In genomic region chr14:61436866-61437265, GRCm38 (mm10) we compare ENCODE assay signal across 23 mouse cellular contexts. TPM values are rescaled to one million over a fixed set of nuclear protein-coding genes. Genes with fewer than 3 reads are reported as not detected.
DNase-seq lines count a peak whose midpoint lies in the region; ATAC-seq and TF ChIP-seq lines count a peak whose summit lies in the region.
"Had no signal": no experiment of that assay in that cellular context is flagged by ENCODE, and none has a peak within 500 bp of the region (broad histone marks: within the 10 kb centered on the region; RNA-seq: fewer than 3 reads in every experiment).

No protein-coding gene starts in this region.

- H3K9ac ChIP-seq in liver, embryonic 15.5 days = 0 out of 2 replicates have a peak overlapping the region, but pooled peaks have one; percentile 6
- H3K9ac ChIP-seq in liver, embryonic 11.5 days (ENCODE audit: low read depth, low read length) = no peak overlapping the region
- no peak overlapping the region for H3K9ac ChIP-seq in neural tube, embryonic 15.5 days (replicated peaks)
- no peak overlapping the region for H3K9ac ChIP-seq in MEL (ENCODE audit: control insufficient read depth, low read depth, low read length, poor library complexity, severe bottlenecking)
- H3K9ac ChIP-seq: embryonic facial prominence, embryonic 13.5 days; embryonic facial prominence, embryonic 15.5 days; forebrain, embryonic 12.5 days; forebrain, embryonic 15.5 days had no signal

- H3K4me2 ChIP-seq in liver, embryonic 15.5 days = no peak overlapping the region
- no peak overlapping the region for H3K4me2 ChIP-seq in liver, embryonic 11.5 days
- H3K4me2 ChIP-seq in neural tube, embryonic 15.5 days = peak overlapping the region; percentile 65; the same call in 1 of the 2 replicates
- H3K4me2 ChIP-seq: embryonic facial prominence, embryonic 13.5 days; embryonic facial prominence, embryonic 15.5 days; forebrain, embryonic 12.5 days; forebrain, embryonic 15.5 days had no signal

- no peak; a peak in 1 of 4 replicates for TF ChIP-seq EP300 in MEL (IDR thresholded peaks at IDR 0.05; ENCODE audit: low read depth in 1 of 2, low read length in 2 of 2)

- H3K4me3 ChIP-seq in liver, embryonic 15.5 days (replicated peaks) = no peak overlapping the region
- no peak overlapping the region for H3K4me3 ChIP-seq in liver, embryonic 11.5 days (ENCODE audit: low read depth, low read length)
- no peak overlapping the region for H3K4me3 ChIP-seq in neural tube, embryonic 15.5 days (replicated peaks)
- no peak overlapping the region for H3K4me3 ChIP-seq in MEL (ENCODE audit: control insufficient read depth in 1 of 2, insufficient read depth in 1 of 2, low read depth in 2 of 2, low read length in 2 of 2)
- H3K4me3 ChIP-seq: embryonic facial prominence, embryonic 13.5 days; embryonic facial prominence, embryonic 15.5 days; erythroblast, embryonic 14.5 days; forebrain, embryonic 10.5 days; forebrain, embryonic 12.5 days; forebrain, embryonic 15.5 days had no signal

- peaks cover 60% of the 10 kb centered on the region for H3K79me2 ChIP-seq in MEL (ENCODE audit: control insufficient read depth, insufficient read depth, low read length, poor library complexity)

- H3K9me3 ChIP-seq in liver, embryonic 15.5 days (replicated peaks) = no peaks in the 10 kb centered on the region
- H3K9me3 ChIP-seq in liver, embryonic 11.5 days (ENCODE audit: control insufficient read depth, low read length) = no peaks in the 10 kb centered on the region
- H3K9me3 ChIP-seq in neural tube, embryonic 15.5 days (replicated peaks) = no peaks in the 10 kb centered on the region
- H3K9me3 ChIP-seq in MEL (replicated peaks; ENCODE audit: insufficient read depth, low read length) = no peaks in the 10 kb centered on the region
- H3K9me3 ChIP-seq: embryonic facial prominence, embryonic 13.5 days; embryonic facial prominence, embryonic 15.5 days; forebrain, embryonic 12.5 days; forebrain, embryonic 15.5 days; G1E had no signal

- no peak for TF ChIP-seq CTCF in MEL (IDR thresholded peaks at IDR 0.05 in 2 of 3, conservative IDR thresholded peaks at IDR 0.05 in 1 of 3; ENCODE audit: control insufficient read depth in 1 of 3, insufficient read depth in 1 of 3, low read depth in 2 of 3, low read length in 3 of 3, poor library complexity in 1 of 3, severe bottlenecking in 1 of 3)

- peaks cover 55% of the 10 kb centered on the region for H3K4me1 ChIP-seq in liver, embryonic 15.5 days (replicated peaks)
- H3K4me1 ChIP-seq in liver, embryonic 11.5 days (replicated peaks; ENCODE audit: control insufficient read depth, insufficient read depth, low read length) = peaks cover 29% of the 10 kb centered on the region
- peaks cover 33% of the 10 kb centered on the region for H3K4me1 ChIP-seq in neural tube, embryonic 15.5 days
- peaks cover 17 to 26% of the 10 kb centered on the region in 2 experiments for H3K4me1 ChIP-seq in MEL (ENCODE audit: control insufficient read depth in 1 of 2, insufficient read depth in 2 of 2, low read length in 2 of 2)

- 68% methylated on average over 2 of the region's 2 CpGs for WGBS in liver, embryonic 15.5 days (ENCODE audit: insufficient replicate concordance)
- 84% methylated on average over 2 of the region's 2 CpGs for WGBS in liver, embryonic 11.5 days
- 88% methylated on average over 2 of the region's 2 CpGs for WGBS in neural tube, embryonic 15.5 days

- no peaks in the 10 kb centered on the region for H3K27me3 ChIP-seq in liver, embryonic 15.5 days
- no peaks in the 10 kb centered on the region for H3K27me3 ChIP-seq in liver, embryonic 11.5 days (replicated peaks; ENCODE audit: control insufficient read depth, insufficient read depth, low read length)
- no peaks in the 10 kb centered on the region for H3K27me3 ChIP-seq in neural tube, embryonic 15.5 days (replicated peaks)
- H3K27me3 ChIP-seq in MEL (ENCODE audit: control insufficient read depth in 1 of 2, insufficient read depth in 2 of 2, low read length in 2 of 2) = no peaks in the 10 kb centered on the region
- H3K27me3 ChIP-seq: embryonic facial prominence, embryonic 13.5 days; embryonic facial prominence, embryonic 15.5 days; forebrain, embryonic 12.5 days; forebrain, embryonic 15.5 days had no signal

- H3K27ac ChIP-seq in liver, embryonic 15.5 days (replicated peaks) = no peak overlapping the region
- no peak overlapping the region for H3K27ac ChIP-seq in liver, embryonic 11.5 days (ENCODE audit: low read depth, low read length)
- no peak overlapping the region for H3K27ac ChIP-seq in neural tube, embryonic 15.5 days (replicated peaks)
- no peak overlapping the region for H3K27ac ChIP-seq in MEL (ENCODE audit: control insufficient read depth, low read depth, low read length)
- H3K27ac ChIP-seq: embryonic facial prominence, embryonic 13.5 days; embryonic facial prominence, embryonic 15.5 days; forebrain, embryonic 10.5 days; forebrain, embryonic 12.5 days; forebrain, embryonic 15.5 days had no signal

- DNase-seq in liver, embryonic 11.5 days (ENCODE audit: low spot score) = no peak
- DNase-seq in neural tube, embryonic 10.5 days (ENCODE audit: extremely low spot score, low spot score) = no peak
- no peak for DNase-seq in MEL (ENCODE audit: low read depth, low spot score)
- DNase-seq in kidney, postnatal 36 days = no peak
- DNase-seq: adrenal gland, adult 2 months; adrenal gland, postnatal 10 days; adrenal gland, postnatal 25 days; cerebellum, adult 11 months; cerebellum, adult 18-20 months; cerebellum, adult 8-10 months; cerebellum, adult 9-11 months; cerebellum, postnatal 14 days; cerebellum, postnatal 36 days; embryo, embryonic 11 days had no signal

- TF ChIP-seq RAD21 in MEL (IDR thresholded peaks at IDR 0.05; ENCODE audit: low read depth, low read length) = no peak

- no peak for TF ChIP-seq POLR2A in MEL (IDR thresholded peaks at IDR 0.05; ENCODE audit: control insufficient read depth in 1 of 2, insufficient read depth in 1 of 2, low read depth in 1 of 2, low read length in 2 of 2, poor library complexity in 1 of 2)

- H3K36me3 ChIP-seq in liver, embryonic 15.5 days (replicated peaks) = no peaks in the 10 kb centered on the region
- no peaks in the 10 kb centered on the region for H3K36me3 ChIP-seq in liver, embryonic 11.5 days (ENCODE audit: control insufficient read depth, insufficient read depth, low read length)
- no peaks in the 10 kb centered on the region for H3K36me3 ChIP-seq in neural tube, embryonic 15.5 days
- H3K36me3 ChIP-seq in MEL (ENCODE audit: control insufficient read depth in 1 of 2, insufficient read depth in 2 of 2, low read length in 2 of 2) = peaks cover 0 to 59% of the 10 kb centered on the region in 2 experiments
- H3K36me3 ChIP-seq: embryonic facial prominence, embryonic 13.5 days; embryonic facial prominence, embryonic 15.5 days; forebrain, embryonic 12.5 days; forebrain, embryonic 15.5 days had no signal

- ATAC-seq in liver, embryonic 15.5 days (ENCODE audit: insufficient read depth) = no peak
- no peak for ATAC-seq in liver, embryonic 11.5 days (replicated peaks; ENCODE audit: low FRiP score)
- ATAC-seq in neural tube, embryonic 15.5 days (ENCODE audit: low FRiP score) = no peak
- ATAC-seq: forebrain, embryonic 15.5 days had no signal

TF ChIP-seq in MEL, 35 proteins besides CTCF, POLR2A, EP300 and RAD21:
- TF ChIP-seq NRF1 (IDR thresholded peaks at IDR 0.05; ENCODE audit: insufficient read depth, low read depth, low read length, poor library complexity, severe bottlenecking) = no peak
- TF ChIP-seq ZNF384 (IDR thresholded peaks at IDR 0.05; ENCODE audit: low read depth, low read length) = peak; percentile 95
- TF ChIP-seq RCOR1 (IDR thresholded peaks at IDR 0.05; ENCODE audit: low read depth, low read length) = no peak
- TF ChIP-seq USF2 (IDR thresholded peaks at IDR 0.05; ENCODE audit: borderline replicate concordance in 1 of 2, insufficient read depth in 1 of 2, low read depth in 1 of 2, low read length in 2 of 2) = no peak
- no peak for TF ChIP-seq HCFC1 (IDR thresholded peaks at IDR 0.05; ENCODE audit: low read depth, low read length)
- TF ChIP-seq BHLHE40 (IDR thresholded peaks at IDR 0.05; ENCODE audit: borderline replicate concordance, low read depth, low read length) = no peak

RNA-seq across cellular contexts. Expression of gene Kpna3, which starts 2.8 kb away (rescaled TPM):
- polyA plus RNA-seq in liver, embryonic 15.5 days (2015; fragmentation: Nextera tagmentation; extraction: Ambion mirVana) = 20.7 and 22.5 TPM in 2 replicates
- polyA plus RNA-seq in liver, embryonic 11.5 days (2014; fragmentation: Nextera tagmentation; extraction: Ambion mirVana) = 67.6 and 78.6 TPM in 2 replicates
- polyA plus RNA-seq in neural tube, embryonic 15.5 days (2015; fragmentation: Nextera tagmentation; extraction: Ambion mirVana) = 61.1 and 62.2 TPM in 2 replicates
- total RNA-seq in MEL (2012; rRNA removed) = 22.7 and 24.3 TPM in 2 replicates
- 100 to 1,000 TPM in 1 of 2 experiments, 10 to 100 TPM in 1; 51.3 to 309 TPM for polyA plus RNA-seq in MEL (2012; ENCODE audit: insufficient read depth in 1 of 2, insufficient read length in 2 of 2, low read depth in 1 of 2, low replicate concordance in 2 of 2, missing spikeins in 1 of 2)
